Mouse (Mus musculus) heart, adult 2 months (tissue): Measurements from ENCODE around the gene Camk2b.

Experiments used
- CTCF ChIP-seq: fragments of 200-600 bp; IDR thresholded peaks from 2 replicates; pipeline ENCODE4 v1.8.1; 2022; ENCODE audit warnings: antibody characterized with exemption, mild to moderate bottlenecking, moderate library complexity
- POLR2A ChIP-seq: fragments of 200-500 bp; IDR thresholded peaks from 2 replicates; pipeline ENCODE4 v1.6.1; 2011; ENCODE audit warnings: mild to moderate bottlenecking, low read depth, low read length, control low read depth; ENCODE audit not compliant: insufficient read depth

GRCm38 (mm10) chr11:5973151-5973550 is 93.0 kb downstream of the Camk2b start:
- TF ChIP-seq CTCF (no peak), POLR2A (no peak)
